Mouse (Mus musculus) central nervous system, embryonic 14 days (tissue): ENCODE results near the gene Crocc2. TPM values are rescaled to one million over a fixed set of nuclear protein-coding genes. Genes with fewer than 3 reads are reported as not detected.

ENCODE experiments used
- polyA plus RNA-seq: library from polyadenylated mRNA; depleted of rRNA; stranded (reverse); fragments of >200 nt; gene quantifications from 2 replicates; pipeline ENCODE4 v1.2.3, GENCODE M21; 2012; rRNA removed

Gene Crocc2
- 0.55 and 0.61 TPM in 2 replicates for polyA plus RNA-seq

DNA sequence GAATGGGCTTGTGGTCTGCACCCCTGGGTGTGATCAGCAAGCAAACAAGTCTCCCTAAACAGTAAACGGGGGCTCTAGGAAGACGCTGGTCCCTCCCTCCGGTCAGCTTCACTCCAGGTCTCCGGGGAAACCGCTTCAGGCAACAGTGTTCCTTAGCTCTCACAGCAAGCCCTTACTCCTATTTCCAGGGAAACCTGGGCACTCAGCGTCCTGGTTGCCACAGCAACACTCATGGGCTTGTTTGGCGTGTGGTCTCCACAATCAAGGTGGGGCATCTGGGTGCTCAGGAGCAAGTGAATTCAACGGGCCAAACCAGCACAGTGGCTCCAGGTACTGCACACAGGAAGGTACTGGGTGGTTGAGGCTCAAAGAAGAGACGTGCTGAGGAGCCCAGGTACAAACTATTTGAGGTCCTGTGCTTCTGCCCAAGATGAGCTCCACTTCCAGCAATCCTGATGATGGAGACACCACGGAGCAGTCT lies at the start of gene Crocc2:
Crocc2 (plus strand) TSS at position 431 of the 481 bp plus-strand sequence.

DNA sequence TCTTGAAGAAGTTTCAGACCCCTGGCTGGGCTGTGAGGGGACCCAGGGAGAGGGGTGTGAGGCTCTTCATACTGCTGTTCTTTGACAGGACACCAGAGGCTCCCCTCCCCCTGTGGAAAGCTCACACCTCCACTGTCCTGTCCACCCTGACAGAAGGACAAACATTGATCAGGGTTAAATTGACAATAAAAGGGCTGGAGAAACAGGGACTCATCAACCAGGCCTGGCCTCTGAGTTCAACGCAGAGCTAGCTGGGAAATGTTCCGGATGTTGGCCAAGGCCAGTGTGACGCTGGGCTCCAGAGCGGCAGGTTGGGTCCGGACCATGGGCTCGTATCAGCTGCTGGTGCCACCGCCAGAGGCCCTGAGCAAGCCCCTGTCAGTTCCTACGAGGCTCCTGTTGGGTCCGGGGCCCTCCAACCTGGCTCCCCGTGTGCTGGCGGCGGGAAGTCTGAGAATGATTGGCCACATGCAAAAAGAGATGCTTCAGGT lies 33.4 kb upstream of the Crocc2 start, which contains the start of gene Agxt:
Agxt (plus strand) TSS at position 205 of the 491 bp plus-strand sequence.

DNA sequence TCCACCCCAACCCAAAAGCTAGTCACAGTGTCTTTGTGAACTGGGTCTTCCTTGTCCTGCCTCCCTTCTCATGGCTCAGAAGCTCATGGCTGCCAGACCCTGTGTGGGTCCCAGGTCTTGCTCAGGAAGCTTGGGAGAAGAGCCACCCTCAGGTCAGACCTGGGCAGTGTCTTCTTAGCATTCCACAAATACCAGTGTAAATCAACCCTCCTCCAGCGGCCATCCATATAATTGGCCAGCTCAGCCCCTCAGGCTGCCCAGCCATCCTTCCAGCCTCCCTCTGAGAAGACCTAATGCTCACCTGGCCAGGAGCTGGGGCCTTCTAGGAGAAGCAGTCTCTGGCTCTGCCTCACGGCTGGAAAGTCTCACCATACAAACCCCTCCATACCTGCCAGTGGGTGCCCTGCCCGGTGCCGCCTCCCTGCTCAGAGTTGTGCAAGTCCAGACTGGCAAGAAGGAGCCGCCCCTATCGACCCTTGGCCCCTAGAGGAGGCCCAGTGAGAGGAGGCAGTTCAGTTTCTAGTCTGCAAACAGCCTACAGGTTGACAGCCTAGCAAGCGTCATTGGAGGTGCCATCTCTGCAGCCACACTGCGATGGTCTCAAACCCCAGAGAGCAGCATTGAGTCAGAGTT lies 7.9 kb upstream of the Crocc2 start, which contains the start of gene 2310007B03Rik:
2310007B03Rik (minus strand) TSS at position 448 of the 633 bp plus-strand sequence.

DNA sequence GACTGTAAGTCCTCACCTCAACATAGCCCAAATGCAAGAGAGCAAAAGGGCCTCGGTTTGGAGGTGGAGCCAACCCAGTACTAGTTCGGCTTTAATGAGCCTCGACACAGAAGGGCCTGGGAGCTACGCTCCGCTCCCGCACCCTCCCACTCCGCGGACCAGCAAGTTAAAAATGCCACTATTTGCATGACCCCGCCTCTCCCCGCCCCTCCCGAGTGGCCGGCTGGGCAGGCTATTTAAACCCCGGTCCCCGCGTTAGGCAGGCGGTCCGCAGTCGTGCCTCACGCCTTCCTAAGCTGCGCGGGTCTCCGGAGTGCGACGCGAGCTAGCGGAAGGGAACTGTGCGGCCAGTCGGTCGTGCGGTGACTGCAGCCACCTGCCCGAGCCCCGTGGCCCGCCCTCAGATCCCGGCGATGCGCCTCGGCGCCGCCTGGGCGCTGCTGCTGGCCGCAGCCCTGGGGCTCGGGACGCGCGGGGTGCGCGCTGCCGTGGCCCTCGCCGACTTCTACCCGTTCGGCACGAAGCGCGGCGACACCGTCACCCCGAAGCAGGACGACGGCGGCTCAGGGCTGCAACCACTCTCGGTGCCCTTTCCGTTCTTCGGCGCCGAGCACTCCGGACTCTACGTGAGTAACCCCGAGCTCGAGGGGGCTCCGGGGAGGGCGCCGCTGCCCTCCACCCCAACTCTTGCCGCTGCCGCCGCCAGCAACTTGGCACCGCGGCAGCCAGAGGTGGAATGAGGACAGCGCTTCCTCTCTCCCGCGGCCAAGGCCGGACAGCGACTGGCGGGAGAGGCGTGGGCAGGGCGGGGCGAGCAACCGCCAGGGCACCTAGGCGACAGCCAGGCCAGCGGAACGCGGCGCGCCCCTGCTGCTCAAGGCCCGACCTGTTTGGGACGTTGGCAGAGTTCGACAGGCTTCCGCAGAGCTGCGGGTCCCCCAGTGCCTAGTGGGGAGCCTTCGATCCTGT lies 67.3 kb downstream of the Crocc2 start, which contains the start of gene Sned1:
Sned1 (plus strand) TSS at position 266 of the 969 bp plus-strand sequence.

Other genes starting within 250 kb of the Crocc2 start
- 58.3 and 60.3 TPM in 2 replicates for gene Capn10, start 234.3 kb upstream of the Crocc2 start, polyA plus RNA-seq
- 0.49 and 0.64 TPM in 2 replicates for gene Gpr35, start 217.9 kb upstream of the Crocc2 start, polyA plus RNA-seq
- not detected in 2 replicates for gene Aqp12, start 162.4 kb upstream of the Crocc2 start, polyA plus RNA-seq
- 128 and 137 TPM in 2 replicates for gene Kif1a, start 66.8 kb upstream of the Crocc2 start, polyA plus RNA-seq
- not detected in 2 replicates for gene Agxt, start 33.5 kb upstream of the Crocc2 start, polyA plus RNA-seq
- 0.25 and 0.58 TPM in 2 replicates for gene 2310007B03Rik, start 7.8 kb upstream of the Crocc2 start, polyA plus RNA-seq
- gene Sned1, start 67.1 kb downstream of the Crocc2 start, polyA plus RNA-seq, result 11.1 and 23.2 TPM in 2 replicates
- 24.1 and 25.4 TPM in 2 replicates for gene Mterf4, start 137.2 kb downstream of the Crocc2 start, polyA plus RNA-seq
- gene Ppp1r7, start 174.1 kb downstream of the Crocc2 start, polyA plus RNA-seq, result 12.3 and 14.5 TPM in 2 replicates
- gene Pask, start 174.8 kb downstream of the Crocc2 start, polyA plus RNA-seq, result 12.3 and 13.1 TPM in 2 replicates
- 0.53 and 0.75 TPM in 2 replicates for gene Ano7, start 205.2 kb downstream of the Crocc2 start, polyA plus RNA-seq